Mouse (Mus musculus) MEL (cell line): ENCODE measurements around the gene Steap3. TPM values are rescaled to one million over a fixed set of nuclear protein-coding genes. Genes with fewer than 3 reads are reported as not detected.

Source experiments
- DNase-seq: peaks from one replicate; pipeline ENCODE4 v3.0.0; 2011; ENCODE audit warnings: low read depth, low spot score
- H3K27ac ChIP-seq: 2 replicates; pipeline ENCODE4 v1.5.1; 2012; ENCODE audit warnings: low read depth, mild to moderate bottlenecking, control low read depth, low read length, moderate library complexity; ENCODE audit not compliant: control insufficient read depth
- H3K27me3 ChIP-seq, 2 experiments: fragments of 150-350 bp in 1 of 2; sonication (generic) in 1 of 2; 2 replicates each; pipeline ENCODE4 v1.6.1; 2012; ENCODE audit warnings: low read length in 2 of 2, mild to moderate bottlenecking in 2 of 2, improper control_type of control experiment in 1 of 2, moderate library complexity in 1 of 2; ENCODE audit not compliant: insufficient read depth in 2 of 2, control insufficient read depth in 1 of 2
- H3K36me3 ChIP-seq, 2 experiments: 2 replicates each; pipeline ENCODE4 v1.6.1; 2012 to 2014; ENCODE audit warnings: low read length in 2 of 2, improper control_type of control experiment in 1 of 2, inconsistent platforms in 1 of 2, mild to moderate bottlenecking in 1 of 2; ENCODE audit not compliant: insufficient read depth in 2 of 2, control insufficient read depth in 1 of 2
- H3K4me1 ChIP-seq, 2 experiments: fragments of 150-350 bp in 1 of 2; sonication (generic) in 1 of 2; 2 replicates each; pipeline ENCODE4 v1.6.1; 2012; ENCODE audit warnings: low read length in 2 of 2, improper control_type of control experiment in 1 of 2, mild to moderate bottlenecking in 1 of 2; ENCODE audit not compliant: insufficient read depth in 2 of 2, control insufficient read depth in 1 of 2
- H3K4me3 ChIP-seq, 2 experiments: fragments of 150-350 bp in 1 of 2; sonication (generic) in 1 of 2; 2 replicates each; pipeline ENCODE4 v1.5.1; 2012; ENCODE audit warnings: low read depth in 2 of 2, low read length in 2 of 2, mild to moderate bottlenecking in 2 of 2, moderate library complexity in 2 of 2, control low read depth in 1 of 2, improper control_type of control experiment in 1 of 2; ENCODE audit not compliant: control insufficient read depth in 1 of 2, insufficient read depth in 1 of 2
- H3K79me2 ChIP-seq: 2 replicates; pipeline ENCODE4 v1.6.1; 2012; ENCODE audit warnings: mild to moderate bottlenecking, low read length, moderate library complexity; ENCODE audit not compliant: control insufficient read depth, poor library complexity, insufficient read depth
- H3K9ac ChIP-seq: 2 replicates; pipeline ENCODE4 v1.6.1; 2012; ENCODE audit warnings: low read depth, mild to moderate bottlenecking, control low read depth, low read length, moderate library complexity; ENCODE audit not compliant: control insufficient read depth, poor library complexity, severe bottlenecking
- H3K9me3 ChIP-seq: fragments of 150-350 bp; sonication (generic); replicated peaks from 2 replicates; pipeline ENCODE4 v1.6.1; 2012; ENCODE audit warnings: mild to moderate bottlenecking, low read length, improper control_type of control experiment, moderate library complexity; ENCODE audit not compliant: insufficient read depth
- CHD2 ChIP-seq: IDR thresholded peaks from 2 replicates; pipeline ENCODE4 v1.6.1; 2011; ENCODE audit warnings: low read length, improper control_type of control experiment
- CTCF ChIP-seq, 3 experiments: IDR thresholded peaks in 2 of 3; conservative IDR thresholded peaks in 1 of 3; 2 replicates each; pipeline ENCODE4 v1.5.1; 2011 to 2012; ENCODE audit warnings: low read length in 3 of 3, low read depth in 2 of 3, mild to moderate bottlenecking in 2 of 3, improper control_type of control experiment in 1 of 3, inconsistent platforms in 1 of 3, mixed read lengths in 1 of 3, moderate library complexity in 1 of 3; ENCODE audit not compliant: control insufficient read depth in 1 of 3, insufficient read depth in 1 of 3, poor library complexity in 1 of 3, severe bottlenecking in 1 of 3
- GATA1 ChIP-seq: IDR thresholded peaks from 2 replicates; pipeline ENCODE4 v1.6.1; 2011; ENCODE audit warnings: low read depth, low read length, improper control_type of control experiment
- HCFC1 ChIP-seq: IDR thresholded peaks from 2 replicates; pipeline ENCODE4 v1.6.1; 2012; ENCODE audit warnings: low read depth, mild to moderate bottlenecking, inconsistent platforms, low read length, improper control_type of control experiment, moderate library complexity
- JUND ChIP-seq: IDR thresholded peaks from 2 replicates; pipeline ENCODE4 v1.6.1; 2011; ENCODE audit warnings: low read depth, mild to moderate bottlenecking, improper control_type of control experiment, low read length
- KAT2A ChIP-seq: conservative IDR thresholded peaks from 2 replicates; pipeline ENCODE4 v1.6.1; 2012; ENCODE audit warnings: low read depth, low read length, improper control_type of control experiment, inconsistent platforms
- MAX ChIP-seq: IDR thresholded peaks from 2 replicates; pipeline ENCODE4 v1.6.1; 2011; ENCODE audit warnings: low read length, improper control_type of control experiment
- MAZ ChIP-seq: IDR thresholded peaks from 2 replicates; pipeline ENCODE4 v1.6.1; 2012; ENCODE audit warnings: low read depth, mild to moderate bottlenecking, inconsistent platforms, low read length, improper control_type of control experiment
- MXI1 ChIP-seq: IDR thresholded peaks from 2 replicates; pipeline ENCODE4 v1.6.1; 2011; ENCODE audit warnings: mild to moderate bottlenecking, low read depth, low read length, improper control_type of control experiment
- MYB ChIP-seq: IDR thresholded peaks from 2 replicates; pipeline ENCODE4 v1.6.1; 2011; ENCODE audit warnings: mild to moderate bottlenecking, low read depth, low read length, improper control_type of control experiment
- NELFE ChIP-seq: IDR thresholded peaks from 2 replicates; pipeline ENCODE4 v1.6.1; 2011; ENCODE audit warnings: low read depth, low read length, improper control_type of control experiment
- RAD21 ChIP-seq: IDR thresholded peaks from 2 replicates; pipeline ENCODE4 v1.6.1; 2011; ENCODE audit warnings: mild to moderate bottlenecking, low read depth, low read length, improper control_type of control experiment
- RCOR1 ChIP-seq: IDR thresholded peaks from 2 replicates; pipeline ENCODE4 v1.6.1; 2012; ENCODE audit warnings: low read depth, mild to moderate bottlenecking, inconsistent platforms, low read length, improper control_type of control experiment
- SIN3A ChIP-seq: IDR thresholded peaks from 2 replicates; pipeline ENCODE4 v1.6.1; 2012; ENCODE audit warnings: low read length, improper control_type of control experiment, inconsistent platforms
- SMC3 ChIP-seq: IDR thresholded peaks from 2 replicates; pipeline ENCODE4 v1.6.1; 2011; ENCODE audit warnings: low read depth, low read length, improper control_type of control experiment
- TAL1 ChIP-seq: IDR thresholded peaks from 2 replicates; pipeline ENCODE4 v1.6.1; 2012; ENCODE audit warnings: mild to moderate bottlenecking, inconsistent platforms, low read length, moderate library complexity, mixed read lengths
- TBP ChIP-seq: IDR thresholded peaks from 2 replicates; pipeline ENCODE4 v1.8.0; 2011; ENCODE audit warnings: low read depth, low read length, improper control_type of control experiment
- TCF12 ChIP-seq: IDR thresholded peaks from 2 replicates; pipeline ENCODE4 v1.6.1; 2014; ENCODE audit warnings: low read depth, mild to moderate bottlenecking, inconsistent platforms, low read length, improper control_type of control experiment, moderate library complexity
- USF2 ChIP-seq, 2 experiments: IDR thresholded peaks; 2 replicates each; pipeline ENCODE4 v1.6.1; 2011 to 2012; ENCODE audit warnings: improper control_type of control experiment in 2 of 2, low read length in 2 of 2, borderline replicate concordance in 1 of 2, inconsistent platforms in 1 of 2, low read depth in 1 of 2, mild to moderate bottlenecking in 1 of 2; ENCODE audit not compliant: insufficient read depth in 1 of 2
- ZC3H11A ChIP-seq: IDR thresholded peaks from 2 replicates; pipeline ENCODE4 v1.6.1; 2012; ENCODE audit warnings: low read depth, mild to moderate bottlenecking, inconsistent platforms, low read length, improper control_type of control experiment
- ZKSCAN1 ChIP-seq: IDR thresholded peaks from 2 replicates; pipeline ENCODE4 v1.6.1; 2012; ENCODE audit warnings: low read depth, mild to moderate bottlenecking, inconsistent platforms, low read length, improper control_type of control experiment, moderate library complexity
- ZMIZ1 ChIP-seq: IDR thresholded peaks from 2 replicates; pipeline ENCODE4 v1.6.1; 2012; ENCODE audit warnings: low read depth, mild to moderate bottlenecking, inconsistent platforms, low read length, improper control_type of control experiment, moderate library complexity
- ZNF384 ChIP-seq: IDR thresholded peaks from 2 replicates; pipeline ENCODE4 v1.6.1; 2012; ENCODE audit warnings: low read depth, mild to moderate bottlenecking, inconsistent platforms, low read length, improper control_type of control experiment
- polyA plus RNA-seq, 2 experiments: library from polyadenylated mRNA; stranded (reverse) in 1 of 2; unstranded in 1 of 2; fragments of >175 nt in 1 of 2; fragments of >200 nt in 1 of 2; gene quantifications; 2 replicates each; pipeline versions ENCODE4 v1.2.1 to v1.2.4; 2012; ENCODE audit warnings: low replicate concordance in 2 of 2, low read depth in 1 of 2; ENCODE audit not compliant: insufficient read length in 2 of 2, insufficient read depth in 1 of 2, missing spikeins in 1 of 2
- total RNA-seq: library from RNA; depleted of rRNA; stranded (reverse); fragments of 300-350 nt; gene quantifications from 2 replicates; pipeline ENCODE4 v1.2.3, GENCODE M21; 2012

The Steap3 gene
- total and polyA plus RNA-seq, 3 experiments: 50.2 to 101 (median 98.2) TPM

- Histone ChIP-seq H3K36me3 (no peaks in the 10 kb centered on the region), H3K9ac (no peak overlapping the region), H3K4me1 (no peaks in the 10 kb centered on the region), H3K9me3 (no peaks in the 10 kb centered on the region), H3K27ac (no peak overlapping the region), H3K79me2 (no peaks in the 10 kb centered on the region), H3K27me3 (no peaks in the 10 kb centered on the region), H3K4me3 (no peak overlapping the region)
- no peak for DNase-seq
- TF ChIP-seq TAL1 (no peak), HCFC1 (no peak), RCOR1 (no peak), SMC3 (no peak), TCF12 (no peak), GATA1 (no peak), MXI1 (no peak), CTCF (IDR thresholded peaks at IDR 0.05 in 2 of 3, conservative IDR thresholded peaks at IDR 0.05 in 1 of 3; ENCODE audit: control insufficient read depth in 1 of 3, insufficient read depth in 1 of 3, low read depth in 2 of 3, low read length in 3 of 3, poor library complexity in 1 of 3, severe bottlenecking in 1 of 3) (no peak), MYB (no peak), JUND (no peak), RAD21 (no peak), ZC3H11A (no peak), TBP (no peak), KAT2A (no peak), ZNF384 (no peak), SIN3A (no peak), ZKSCAN1 (no peak), USF2 (IDR thresholded peaks at IDR 0.05; ENCODE audit: borderline replicate concordance in 1 of 2, insufficient read depth in 1 of 2, low read depth in 1 of 2, low read length in 2 of 2) (no peak)
Measured at GRCm38 (mm10) chr1:120207568-120207967, 64.9 kb downstream of the Steap3 start.

- Histone ChIP-seq H3K4me1 (no peaks in the 10 kb centered on the region), H3K9ac (no peak overlapping the region), H3K27ac (no peak overlapping the region), H3K9me3 (no peaks in the 10 kb centered on the region), H3K36me3 (no peaks in the 10 kb centered on the region), H3K4me3 (no peak overlapping the region), H3K27me3 (no peaks in the 10 kb centered on the region), H3K79me2 (no peaks in the 10 kb centered on the region)
- no peak for DNase-seq
- TF ChIP-seq CHD2 (no peak), ZC3H11A (no peak), MAZ (no peak), ZMIZ1 (no peak), KAT2A (no peak), MXI1 (no peak), MAX (no peak), SMC3 (no peak), NELFE (no peak), GATA1 (no peak), RCOR1 (no peak)
Measured at GRCm38 (mm10) chr1:120204834-120205233, 67.7 kb downstream of the Steap3 start.
